Mouse (Mus musculus): Measurements from ENCODE around the gene Cdc42ep4. TPM values are rescaled to one million over a fixed set of nuclear protein-coding genes. Genes with fewer than 3 reads are reported as not detected.

The Cdc42ep4 gene
- polyA plus RNA-seq (2016; fragmentation: Nextera tagmentation; extraction: Ambion mirVana), result 107 TPM in 2 replicates

GRCm38 (mm10) chr11:113751484-113752084 lies at the start of gene Cdc42ep4:
Gene Cdc42ep4, minus strand, starts transcription at chr11:113751881.
- peaks cover 70% of the 10 kb centered on the region for H3K4me1 ChIP-seq

GRCm38 (mm10) chr11:113800026-113800425 lies 48.3 kb upstream of the Cdc42ep4 start:
- DNase-seq (ENCODE audit: extremely low spot score, low spot score), result no peak
- Histone ChIP-seq H3K27me3 (ENCODE audit: poor library complexity, severe bottlenecking) (peaks cover 15% of the 10 kb centered on the region), H3K4me1 (peaks cover 69% of the 10 kb centered on the region), H3K27ac (peak overlapping the region; percentile 75), H3K9me3 (no peaks in the 10 kb centered on the region), H3K4me3 (no peak overlapping the region), H3K36me3 (replicated peaks) (no peaks in the 10 kb centered on the region)
- WGBS, result 94% methylated on average over 12 of the region's 12 CpGs

More at GRCm38 (mm10) chr11:113751484-113752084, at the start of gene Cdc42ep4:
- H3K4me3 ChIP-seq, result peak within 1 kb of the TSS; percentile 92
- peaks cover 4% of the 10 kb centered on the region; the same call in 1 of the 2 replicates for H3K27me3 ChIP-seq (ENCODE audit: poor library complexity, severe bottlenecking)
- under 1% methylated on average over 44 of the region's 44 CpGs for WGBS
- peak; percentile 93 for DNase-seq (ENCODE audit: extremely low spot score, low spot score)
- H3K9me3 ChIP-seq, result no peaks in the 10 kb centered on the region
- peak within 1 kb of the TSS; percentile 99 for H3K27ac ChIP-seq
- peaks cover 23% of the 10 kb centered on the region for H3K36me3 ChIP-seq (replicated peaks)

- WGBS, result 78% methylated on average over 14 of the region's 14 CpGs
- DNase-seq (ENCODE audit: extremely low spot score, low spot score), result no peak
- Histone ChIP-seq H3K27ac (peak overlapping the region; percentile 26), H3K27me3 (ENCODE audit: poor library complexity, severe bottlenecking) (peaks cover 15% of the 10 kb centered on the region), H3K9me3 (no peaks in the 10 kb centered on the region), H3K4me3 (no peak overlapping the region), H3K4me1 (peaks cover 71% of the 10 kb centered on the region), H3K36me3 (replicated peaks) (no peaks in the 10 kb centered on the region)
Observed at GRCm38 (mm10) chr11:113799041-113799447, 47.4 kb upstream of the Cdc42ep4 start.

DNA sequence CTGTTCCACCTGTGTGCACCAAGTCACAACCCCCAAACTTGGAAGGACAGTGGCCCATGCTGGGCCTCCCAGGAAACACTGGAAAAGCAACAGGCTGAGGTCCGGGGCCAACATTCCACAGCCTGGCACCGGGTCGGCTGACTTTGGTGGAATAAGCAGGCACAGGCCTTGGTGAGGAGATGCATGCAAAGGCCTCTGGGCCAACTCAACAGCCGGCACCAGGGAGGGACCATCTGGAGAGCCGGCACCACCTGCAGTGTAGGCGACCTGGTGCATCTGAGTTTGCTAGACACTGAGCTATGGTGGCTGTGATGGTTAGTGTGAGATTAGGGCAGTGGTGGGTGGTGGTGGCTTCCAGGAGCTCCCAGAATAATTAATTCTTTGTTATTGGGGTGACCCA lies 46.3 kb upstream of the Cdc42ep4 start:
- peaks cover 13% of the 10 kb centered on the region for H3K27me3 ChIP-seq (ENCODE audit: poor library complexity, severe bottlenecking)
- H3K4me1 ChIP-seq, result peaks cover 66% of the 10 kb centered on the region
- WGBS, result 72% methylated on average over 6 of the region's 6 CpGs
- no peak for DNase-seq (ENCODE audit: extremely low spot score, low spot score)
- no peak overlapping the region for H3K4me3 ChIP-seq
- peak overlapping the region; percentile 85 for H3K27ac ChIP-seq
- 0 out of 2 replicates have a peak, but pooled peaks cover 2% of the 10 kb centered on the region for H3K36me3 ChIP-seq (replicated peaks)
- no peaks in the 10 kb centered on the region for H3K9me3 ChIP-seq

DNA sequence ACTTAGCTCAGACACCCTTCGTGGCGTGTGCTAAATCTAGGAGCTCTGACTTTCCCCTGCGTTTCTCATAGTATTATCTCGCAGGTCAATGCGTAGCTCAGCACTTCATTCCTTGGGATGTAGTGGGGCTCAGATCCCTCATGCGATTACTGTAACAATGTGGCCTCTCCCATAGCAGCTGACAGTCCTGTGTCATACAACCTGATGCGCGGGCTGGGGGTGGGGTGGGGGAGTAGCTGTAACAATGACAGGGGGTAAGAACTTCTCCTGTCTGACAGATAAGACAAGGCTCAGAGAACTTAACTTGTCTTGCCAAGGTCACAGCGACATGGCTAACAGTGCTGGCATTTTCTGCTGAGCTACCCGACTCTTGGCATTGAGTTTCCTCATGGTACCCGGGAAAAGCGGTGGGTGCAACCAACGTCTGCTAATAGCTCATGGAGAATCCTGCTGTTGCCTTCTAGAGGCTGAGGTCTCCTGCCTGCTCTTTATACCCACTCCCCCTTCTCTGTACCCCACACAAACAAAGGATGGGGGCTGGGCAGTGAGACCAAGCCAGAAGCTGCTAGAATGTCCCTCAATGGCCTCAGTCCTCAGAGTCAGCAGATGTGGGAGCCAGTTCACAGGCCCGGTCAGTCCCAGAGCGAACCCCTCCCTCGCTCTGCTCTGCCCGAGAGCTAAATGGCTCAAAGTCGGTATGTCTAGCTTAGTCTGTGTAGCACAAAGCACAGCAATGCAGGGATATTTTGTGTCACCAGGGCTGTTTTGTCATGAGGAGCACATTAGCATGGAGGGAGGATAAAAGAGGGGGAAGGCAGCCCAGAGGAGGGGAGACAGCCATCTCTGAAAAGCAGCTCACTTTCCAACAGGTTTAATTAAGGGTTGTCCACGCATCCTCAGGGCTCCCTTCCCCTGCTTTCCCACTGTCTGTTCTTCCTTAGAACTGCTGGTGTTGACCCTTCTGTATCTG lies 45.6 kb upstream of the Cdc42ep4 start:
- Histone ChIP-seq H3K4me3 (no peak overlapping the region), H3K4me1 (peaks cover 64% of the 10 kb centered on the region), H3K36me3 (replicated peaks) (0 out of 2 replicates have a peak, but pooled peaks cover 3% of the 10 kb centered on the region), H3K27ac (peak overlapping the region; percentile 85), H3K9me3 (no peaks in the 10 kb centered on the region), H3K27me3 (ENCODE audit: poor library complexity, severe bottlenecking) (peaks cover 8% of the 10 kb centered on the region)
- no peak for DNase-seq (ENCODE audit: extremely low spot score, low spot score)
- 69% methylated on average over 19 of the region's 19 CpGs for WGBS

GRCm38 (mm10) chr11:113795846-113796245 lies 44.2 kb upstream of the Cdc42ep4 start:
- DNase-seq (ENCODE audit: extremely low spot score, low spot score), result no peak
- peaks cover 64% of the 10 kb centered on the region for H3K4me1 ChIP-seq
- H3K27me3 ChIP-seq (ENCODE audit: poor library complexity, severe bottlenecking), result peaks cover 2% of the 10 kb centered on the region; the same call in 1 of the 2 replicates
- H3K27ac ChIP-seq, result peak overlapping the region; percentile 2
- H3K9me3 ChIP-seq, result no peaks in the 10 kb centered on the region
- 0 out of 2 replicates have a peak, but pooled peaks cover 3% of the 10 kb centered on the region for H3K36me3 ChIP-seq (replicated peaks)
- WGBS, result 91% methylated on average over 12 of the region's 12 CpGs
- H3K4me3 ChIP-seq, result no peak overlapping the region

GRCm38 (mm10) chr11:113791357-113792215 lies 39.9 kb upstream of the Cdc42ep4 start:
- peak overlapping the region; percentile 88 for H3K27ac ChIP-seq
- 41% methylated on average over 16 of the region's 16 CpGs for WGBS
- H3K9me3 ChIP-seq, result no peaks in the 10 kb centered on the region
- no peak for DNase-seq (ENCODE audit: extremely low spot score, low spot score)
- H3K27me3 ChIP-seq (ENCODE audit: poor library complexity, severe bottlenecking), result no peaks in the 10 kb centered on the region
- no peak overlapping the region; the same call in 1 of the 2 replicates for H3K4me3 ChIP-seq
- 0 out of 2 replicates have a peak, but pooled peaks cover 3% of the 10 kb centered on the region for H3K36me3 ChIP-seq (replicated peaks)
- H3K4me1 ChIP-seq, result peaks cover 61% of the 10 kb centered on the region

DNA sequence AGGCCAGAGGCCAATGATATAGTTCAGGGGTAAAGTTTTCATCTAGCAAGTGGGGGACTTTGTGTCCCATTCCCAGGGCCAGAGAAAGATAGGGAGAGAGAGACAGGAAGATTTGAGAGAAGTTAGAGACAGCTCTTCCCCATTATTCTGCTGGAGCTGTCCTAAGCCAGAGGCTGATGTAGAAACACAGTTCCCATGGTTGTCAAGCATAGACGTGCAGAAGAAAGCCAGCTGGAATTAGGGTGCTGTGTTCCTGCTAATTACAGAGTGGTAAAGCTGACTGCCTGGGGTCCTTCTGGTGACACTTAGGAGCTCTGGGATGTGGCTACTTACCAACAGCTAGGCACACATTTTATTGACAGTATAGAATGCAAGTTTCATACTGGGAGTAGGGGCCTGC lies 37.4 kb upstream of the Cdc42ep4 start:
- WGBS, result 38% methylated on average over 1 of the region's 1 CpGs

GRCm38 (mm10) chr11:113788183-113788789 lies 36.6 kb upstream of the Cdc42ep4 start:
- Histone ChIP-seq H3K9me3 (no peaks in the 10 kb centered on the region), H3K4me1 (peaks cover 82% of the 10 kb centered on the region), H3K27ac (peak overlapping the region; percentile 92), H3K27me3 (ENCODE audit: poor library complexity, severe bottlenecking) (no peaks in the 10 kb centered on the region), H3K36me3 (replicated peaks) (0 out of 2 replicates have a peak, but pooled peaks cover 3% of the 10 kb centered on the region), H3K4me3 (no peak overlapping the region)
- 80% methylated on average over 2 of the region's 2 CpGs for WGBS
- DNase-seq (ENCODE audit: extremely low spot score, low spot score), result no peak

More for the DNA sequence above, 37.4 kb upstream of the Cdc42ep4 start:
- Histone ChIP-seq H3K9me3 (no peaks in the 10 kb centered on the region), H3K4me1 (peaks cover 79% of the 10 kb centered on the region), H3K27ac (peak overlapping the region; percentile 92), H3K27me3 (ENCODE audit: poor library complexity, severe bottlenecking) (no peaks in the 10 kb centered on the region), H3K4me3 (no peak overlapping the region), H3K36me3 (replicated peaks) (0 out of 2 replicates have a peak, but pooled peaks cover 3% of the 10 kb centered on the region)
- DNase-seq (ENCODE audit: extremely low spot score, low spot score), result no peak

DNA sequence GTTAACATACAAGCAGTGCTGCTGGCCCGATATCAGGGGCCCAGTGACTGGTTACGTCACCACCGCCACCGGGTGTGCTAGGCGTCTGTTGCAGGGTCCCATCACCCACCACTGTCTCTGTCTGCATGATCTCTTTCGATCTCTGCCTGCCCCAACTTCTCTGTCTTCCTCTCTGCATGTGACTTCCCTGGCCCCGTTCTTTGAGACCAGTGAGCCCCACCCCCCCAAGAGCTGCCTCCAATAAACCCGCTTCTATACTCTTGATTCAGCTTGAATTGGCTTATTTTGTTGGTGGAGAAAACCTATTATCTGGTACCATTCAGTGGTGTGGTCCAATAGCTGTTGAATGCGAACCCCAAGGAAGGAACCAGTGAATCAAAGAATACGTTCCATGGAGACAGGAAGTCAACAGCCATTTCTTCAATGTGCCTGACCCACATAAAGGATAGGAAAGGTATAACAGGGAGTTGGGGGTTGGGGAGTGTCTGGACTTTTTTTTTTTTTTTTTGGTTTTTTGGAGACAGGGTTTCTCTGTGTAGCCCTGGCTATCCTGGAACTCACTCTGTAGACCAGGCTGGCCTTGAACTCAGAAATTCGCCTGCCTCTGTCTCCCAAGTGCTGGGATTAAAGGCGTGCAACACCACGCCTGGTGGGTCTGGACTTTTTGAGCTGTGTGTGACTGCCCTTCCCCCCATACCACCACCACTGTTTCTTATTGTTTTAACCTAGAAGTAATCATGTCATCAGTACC lies 35.9 kb upstream of the Cdc42ep4 start:
- DNase-seq (ENCODE audit: extremely low spot score, low spot score), result no peak
- Histone ChIP-seq H3K36me3 (replicated peaks) (no peaks in the 10 kb centered on the region), H3K27ac (peak overlapping the region; percentile 92), H3K9me3 (no peaks in the 10 kb centered on the region), H3K27me3 (ENCODE audit: poor library complexity, severe bottlenecking) (no peaks in the 10 kb centered on the region), H3K4me3 (peak overlapping the region; percentile 44), H3K4me1 (peaks cover 78% of the 10 kb centered on the region)
- 75% methylated on average over 13 of the region's 13 CpGs for whole genome bisulfite sequencing

DNA sequence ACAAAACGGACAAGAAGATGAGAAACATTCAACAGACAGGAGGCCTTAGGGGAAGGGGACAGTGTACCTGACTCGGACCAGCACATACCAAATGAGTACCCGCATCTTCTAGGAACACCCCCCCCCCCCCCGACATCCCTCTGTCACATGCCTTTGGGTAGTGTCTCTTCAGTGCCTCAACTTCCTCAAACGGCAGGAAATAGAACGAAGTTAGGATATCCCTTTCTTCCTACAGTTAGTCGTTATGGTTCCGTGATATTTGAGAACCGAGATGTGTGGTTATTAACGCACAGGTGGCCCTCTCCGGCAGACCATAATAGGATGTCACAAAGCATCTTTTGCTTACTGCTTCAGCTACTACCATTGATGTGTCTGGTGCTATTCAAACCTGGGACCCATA lies 35.3 kb upstream of the Cdc42ep4 start:
- H3K27me3 ChIP-seq (ENCODE audit: poor library complexity, severe bottlenecking), result no peaks in the 10 kb centered on the region
- H3K9me3 ChIP-seq, result no peaks in the 10 kb centered on the region
- no peaks in the 10 kb centered on the region for H3K36me3 ChIP-seq (replicated peaks)
- H3K4me3 ChIP-seq, result peak overlapping the region; percentile 44
- WGBS, result 78% methylated on average over 11 of the region's 11 CpGs
- H3K4me1 ChIP-seq, result peaks cover 78% of the 10 kb centered on the region
- peak overlapping the region; percentile 92 for H3K27ac ChIP-seq
- DNase-seq (ENCODE audit: extremely low spot score, low spot score), result no peak
